Mouse (Mus musculus) liver, adult 2 months (tissue): ENCODE data around the gene Zc3hav1.

ENCODE experiments used
- CTCF ChIP-seq: fragments of 200-500 bp; IDR thresholded peaks from 2 replicates; pipeline ENCODE4 v1.5.1; 2011; ENCODE audit warnings: low read depth, low read length, control low read depth
- POLR2A ChIP-seq: fragments of 200-500 bp; IDR thresholded peaks from 2 replicates; pipeline ENCODE4 v1.6.1; 2011; ENCODE audit warnings: low read length, control low read depth; ENCODE audit not compliant: insufficient read depth; ENCODE audit errors: extremely low read depth

DNA sequence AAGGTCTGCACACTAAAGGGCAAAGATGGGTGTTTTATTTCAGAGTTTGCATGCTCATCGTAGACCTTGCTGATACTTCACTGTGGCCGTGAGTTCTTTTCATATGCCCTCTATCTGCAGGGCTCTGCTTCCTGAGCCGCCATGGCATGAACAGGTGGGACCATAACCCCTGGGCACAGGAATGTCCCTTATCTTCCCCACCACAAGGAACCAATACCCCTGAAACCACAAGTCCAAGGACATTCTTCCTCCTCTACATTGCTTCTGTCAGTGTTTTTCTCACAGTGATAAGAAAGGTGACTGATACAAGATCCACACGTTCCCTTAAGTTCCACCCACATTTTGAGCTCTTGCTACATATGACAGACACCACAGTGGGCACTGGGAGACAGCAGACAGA lies 97.6 kb downstream of the Zc3hav1 start:
- TF ChIP-seq CTCF (no peak), POLR2A (no peak)
